Mouse (Mus musculus) liver, adult (tissue): ENCODE results near the gene Fam114a2.
A peak's percentile ranks its signal among the peaks of the same experiment; 100 is the strongest.

Source experiments
- GATA4 ChIP-seq: IDR thresholded peaks from 2 replicates; pipeline ENCODE4 v1.6.1; 2014; ENCODE audit warnings: mild to moderate bottlenecking, low read length; ENCODE audit not compliant: insufficient replicate concordance

Gene Fam114a2

GRCm38 (mm10) chr11:57470979-57471378 lies 47.4 kb downstream of the Fam114a2 start:
- TF ChIP-seq GATA4, result no peak

- TF ChIP-seq GATA4, result no peak
Observed at GRCm38 (mm10) chr11:57470056-57470455, 48.4 kb downstream of the Fam114a2 start.

- TF ChIP-seq GATA4, result no peak
Observed at GRCm38 (mm10) chr11:57468706-57469105, 49.7 kb downstream of the Fam114a2 start.

GRCm38 (mm10) chr11:57467159-57468110 lies 51.0 kb downstream of the Fam114a2 start:
- TF ChIP-seq GATA4, result no peak

GRCm38 (mm10) chr11:57465844-57466243 lies 52.6 kb downstream of the Fam114a2 start:
- TF ChIP-seq GATA4, result no peak

GRCm38 (mm10) chr11:57465025-57465424 lies 53.4 kb downstream of the Fam114a2 start:
- TF ChIP-seq GATA4, result no peak

GRCm38 (mm10) chr11:57459759-57460158 lies 58.7 kb downstream of the Fam114a2 start:
- no peak for TF ChIP-seq GATA4

- no peak for TF ChIP-seq GATA4
Observed at GRCm38 (mm10) chr11:57454421-57454820, 64.0 kb downstream of the Fam114a2 start.

GRCm38 (mm10) chr11:57445237-57445962 lies 73.0 kb downstream of the Fam114a2 start:
- TF ChIP-seq GATA4, result peak; percentile 58; the same call in 1 of the 2 replicates

GRCm38 (mm10) chr11:57434153-57434552 lies 84.3 kb downstream of the Fam114a2 start:
- no peak for TF ChIP-seq GATA4
